Mouse (Mus musculus) thymus, adult 2 months (tissue): ENCODE data around the gene Tbx10.
"Not testable (repeated sequence)": the region's sequence is repeated elsewhere in the genome, so short reads cannot be mapped to it uniquely, and the experiment has no call there.

ENCODE experiments used
- CTCF ChIP-seq: fragments of 200-500 bp; IDR thresholded peaks from 2 replicates; pipeline ENCODE4 v1.5.1; 2012; ENCODE audit warnings: mild to moderate bottlenecking, control low read depth, low read length, moderate library complexity, borderline replicate concordance; ENCODE audit not compliant: control insufficient read depth, poor library complexity, insufficient read depth; ENCODE audit errors: extremely low read depth
- POLR2A ChIP-seq: fragments of 200-500 bp; IDR thresholded peaks from 2 replicates; pipeline ENCODE4 v1.6.1; 2012; ENCODE audit warnings: mild to moderate bottlenecking, low read length, control low read depth, moderate library complexity; ENCODE audit not compliant: control insufficient read depth, poor library complexity, insufficient read depth; ENCODE audit errors: extremely low read depth

DNA sequence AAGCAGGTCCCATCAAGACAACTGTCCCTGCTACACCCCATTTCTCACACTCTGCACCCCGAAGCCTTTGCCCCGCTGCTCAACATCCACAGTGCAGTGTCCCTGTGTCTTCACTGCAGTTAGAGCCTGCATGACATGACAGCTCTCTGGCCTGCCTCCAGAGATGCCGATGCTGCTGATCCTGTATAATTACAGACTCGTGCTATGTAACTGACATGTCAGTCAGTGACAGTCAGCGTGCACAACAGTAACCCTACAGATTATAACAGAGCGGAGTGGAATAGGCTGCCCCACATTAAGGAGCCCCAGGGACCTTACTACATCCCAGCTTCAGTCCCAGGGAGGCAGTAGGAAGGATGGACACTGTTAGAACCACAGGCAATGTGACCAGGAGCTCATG, 30.7 kb upstream of the Tbx10 start:
- not testable (repeated sequence) for TF ChIP-seq CTCF, POLR2A
